Mouse (Mus musculus) monocyte, adult 5-6 weeks (primary cell): Measurements from ENCODE around the gene Ctsj. TPM values are rescaled to one million over a fixed set of nuclear protein-coding genes. Genes with fewer than 3 reads are reported as not detected.
"Not testable (repeated sequence)": the region's sequence is repeated elsewhere in the genome, so short reads cannot be mapped to it uniquely, and the experiment has no call there.

Source experiments
- ATAC-seq: fragments of 153-309, 156-312 bp; replicated peaks from 2 replicates; pipeline ENCODE4 v1.8.0; 2017; ENCODE audit warnings: mild to moderate bottlenecking; ENCODE audit not compliant: low TSS enrichment, insufficient number of reproducible peaks, severe bottlenecking, poor library complexity, low FRiP score
- total RNA-seq: library from RNA; stranded (forward); fragments of 200-1000, 200-491, 200-594 nt; gene quantifications from 3 replicates; pipeline ENCODE4 v1.2.3, GENCODE M21; 2017

Ctsj gene
- total RNA-seq: not detected in 3 replicates

DNA sequence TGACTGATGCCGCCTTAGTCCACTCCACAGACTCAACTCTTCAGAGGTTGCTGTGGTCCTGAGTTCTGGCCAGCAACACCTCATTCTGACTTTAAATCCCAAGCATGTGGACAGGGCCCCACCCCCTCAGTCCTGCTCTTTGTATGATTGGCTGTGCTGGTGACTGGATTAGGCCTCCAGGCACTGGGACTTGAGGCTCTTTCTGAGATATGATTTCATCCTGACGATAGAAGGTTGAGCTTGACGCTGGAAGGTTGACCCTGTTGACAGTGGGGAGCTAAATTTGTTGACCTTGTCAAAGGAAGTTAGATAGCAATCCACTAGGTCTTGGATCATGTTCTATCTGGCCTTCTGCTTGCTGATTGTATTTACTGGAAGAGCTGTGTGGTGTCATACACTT, at the start of gene Ctsj:
Ctsj (minus strand) TSS at position 101 of the 400 bp plus-strand sequence.
- no peak for ATAC-seq

DNA sequence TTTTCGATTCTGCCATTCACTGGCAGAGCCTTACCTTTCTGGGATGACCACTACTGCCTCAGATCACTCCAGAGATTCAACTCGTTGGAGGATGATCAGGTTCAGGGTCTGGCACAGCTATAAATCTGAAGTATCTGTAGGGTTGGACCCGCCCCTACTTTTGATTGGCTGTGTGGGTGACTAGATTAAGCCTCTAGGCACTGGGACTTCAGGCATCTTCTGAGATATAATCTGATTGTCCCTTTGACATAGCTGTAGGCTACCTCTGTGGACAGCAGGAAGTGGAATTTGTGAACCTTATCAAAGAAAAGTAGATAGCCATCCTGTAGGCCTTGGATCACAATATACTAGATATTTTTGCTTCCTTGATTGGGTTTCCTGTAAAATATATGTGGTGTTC, 34.8 kb upstream of the Ctsj start, which contains the start of gene Ctsq:
Ctsq (minus strand) TSS at position 101 of the 400 bp plus-strand sequence.
- no peak for ATAC-seq

DNA sequence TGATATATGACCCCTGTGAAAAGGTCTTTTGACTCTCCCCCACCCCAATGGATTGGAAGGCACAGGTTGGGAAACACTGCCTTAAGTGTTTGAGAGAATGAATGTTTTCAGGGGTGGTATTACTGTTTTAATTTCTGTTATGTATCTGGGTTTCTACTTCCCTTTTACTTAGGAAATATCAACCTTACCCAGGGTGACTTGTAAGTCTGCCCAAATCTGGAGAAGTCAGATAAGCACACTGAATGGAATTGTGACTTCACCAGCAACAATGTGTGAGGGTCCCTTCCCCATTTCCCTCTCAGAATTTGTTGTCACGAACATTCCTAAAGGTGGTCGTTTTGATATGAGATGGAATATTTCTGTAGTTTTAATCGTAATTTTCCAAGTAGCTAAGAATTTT, 17.0 kb upstream of the Ctsj start:
- no peak for ATAC-seq

DNA sequence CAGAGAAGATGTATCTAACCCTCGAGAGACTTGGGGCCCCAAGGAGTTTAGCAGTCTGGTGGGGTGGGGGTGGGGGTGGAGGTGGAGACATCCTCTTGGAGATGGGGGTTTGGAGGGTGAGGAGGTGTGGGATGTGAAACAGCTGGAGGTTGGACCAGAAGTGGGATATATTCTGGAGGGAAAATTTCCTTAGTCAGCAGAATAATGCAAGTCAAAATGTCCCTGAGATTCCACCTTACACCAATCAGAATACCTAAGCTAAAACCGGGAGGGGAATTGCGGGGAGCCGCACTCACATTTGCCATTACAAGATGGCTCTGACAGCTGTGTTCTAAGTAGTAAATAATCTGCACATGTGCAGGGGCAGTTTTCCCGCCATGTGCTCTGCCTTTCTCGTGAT, 16.1 kb upstream of the Ctsj start:
- no peak for ATAC-seq

DNA sequence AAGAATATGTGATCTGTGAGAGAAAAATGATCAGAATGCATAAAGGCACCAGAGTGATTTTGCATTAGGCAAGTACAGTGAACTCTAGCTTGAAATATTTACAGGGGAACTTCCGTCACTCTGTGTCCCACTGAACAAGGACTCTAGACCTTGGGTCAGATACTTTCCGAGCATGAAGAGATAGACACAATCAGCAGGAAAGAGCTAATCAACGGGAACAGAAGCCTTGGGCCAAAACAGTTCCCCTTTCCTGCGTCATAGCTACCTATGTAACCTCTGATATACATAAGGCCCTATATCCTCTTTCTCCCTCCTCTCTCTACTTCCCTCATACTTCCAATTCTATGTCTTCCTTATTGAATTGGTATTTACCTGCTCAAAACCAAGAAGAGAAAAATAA, 4.4 kb upstream of the Ctsj start:
- no peak for ATAC-seq

DNA sequence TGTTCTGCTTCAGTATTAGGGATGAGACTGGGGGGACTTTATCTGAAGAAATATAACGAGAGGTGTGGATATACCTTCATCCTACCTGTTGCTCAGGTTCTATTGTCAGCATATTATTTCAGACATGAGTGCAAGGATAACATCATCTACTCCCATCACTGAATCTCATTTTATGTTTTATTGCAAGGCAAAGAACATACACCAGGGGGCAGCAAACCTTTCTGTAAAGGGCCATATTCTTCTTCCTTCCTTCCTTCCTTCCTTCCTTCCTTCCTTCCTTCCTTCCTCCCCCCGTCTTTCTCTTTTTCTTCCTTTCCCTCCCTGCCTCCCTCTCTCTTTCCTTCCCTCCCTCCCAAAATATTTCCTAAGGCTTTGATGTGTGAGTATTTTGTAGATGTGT, 8.2 kb downstream of the Ctsj start:
- no peak for ATAC-seq

DNA sequence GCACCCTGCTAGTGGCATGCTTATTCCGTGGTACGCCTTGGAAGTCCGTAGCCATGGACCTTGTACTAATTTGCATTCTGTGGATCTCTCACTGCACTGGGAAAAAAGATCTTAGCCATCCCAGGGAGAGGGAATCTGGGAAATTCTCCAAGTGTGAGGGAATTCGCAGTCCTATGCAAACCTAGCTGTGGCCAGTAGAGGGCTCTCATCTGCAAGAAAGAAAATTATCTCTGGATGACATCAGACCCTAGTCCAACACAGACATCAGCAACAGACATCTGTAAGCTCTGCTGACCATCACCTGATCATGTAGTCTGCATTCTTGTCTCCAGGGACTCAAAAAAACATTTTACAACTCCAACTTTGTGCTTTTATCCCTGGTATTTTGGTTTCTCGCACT, 18.8 kb downstream of the Ctsj start:
- not testable (repeated sequence) for ATAC-seq

DNA sequence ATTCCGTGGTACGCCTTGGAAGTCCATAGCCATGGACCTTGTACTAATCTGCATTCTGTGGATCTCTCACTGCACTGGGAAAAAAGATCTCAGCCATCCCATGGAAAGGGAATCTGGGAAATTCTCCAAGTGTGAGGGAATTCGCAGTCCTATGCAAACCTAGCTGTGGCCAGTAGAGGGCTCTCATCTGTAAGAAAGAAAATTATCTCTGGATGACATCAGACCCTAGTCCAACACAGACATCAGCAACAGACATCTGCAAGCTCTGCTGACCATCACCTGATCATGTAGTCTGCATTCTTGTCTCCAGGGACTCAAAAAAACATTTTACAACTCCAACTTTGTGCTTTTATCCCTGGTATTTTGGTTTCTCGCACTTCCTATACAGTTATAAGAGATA, 33.4 kb downstream of the Ctsj start:
- ATAC-seq: not testable (repeated sequence)

DNA sequence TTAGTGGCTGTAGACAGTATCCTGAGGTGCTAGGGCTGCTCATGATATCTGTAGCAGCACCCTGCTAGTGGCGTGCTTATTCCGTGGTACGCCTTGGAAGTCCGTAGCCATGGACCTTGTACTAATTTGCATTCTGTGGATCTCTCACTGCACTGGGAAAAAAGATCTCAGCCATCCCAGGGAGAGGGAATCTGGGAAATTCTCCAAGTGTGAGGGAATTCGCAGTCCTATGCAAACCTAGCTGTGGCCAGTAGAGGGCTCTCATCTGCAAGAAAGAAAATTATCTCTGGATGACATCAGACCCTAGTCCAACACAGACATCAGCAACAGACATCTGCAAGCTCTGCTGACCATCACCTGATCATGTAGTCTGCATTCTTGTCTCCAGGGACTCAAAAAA, 41.8 kb downstream of the Ctsj start:
- not testable (repeated sequence) for ATAC-seq

DNA sequence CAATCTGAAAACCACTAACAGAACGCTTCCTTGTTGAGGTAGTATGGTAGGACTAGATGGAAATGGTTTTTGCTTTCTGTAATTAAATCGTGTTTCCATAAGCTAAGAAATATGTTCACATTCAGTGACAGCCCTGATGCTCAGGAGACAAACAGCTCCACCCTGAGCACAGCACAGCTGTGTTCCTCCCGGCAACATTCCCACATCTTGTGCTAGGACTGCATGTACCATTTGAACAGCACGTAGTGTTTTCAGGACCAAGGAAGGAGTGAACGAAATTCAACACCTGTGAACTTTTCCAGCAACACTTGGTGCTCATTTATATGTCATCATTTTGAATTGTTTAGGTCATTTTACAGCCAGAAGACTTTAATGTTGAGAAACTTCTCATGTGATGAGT, 44.1 kb downstream of the Ctsj start:
- ATAC-seq: no peak

Other genes with a start within 250 kb of the Ctsj start
- not detected in 3 replicates for gene BC051665, start 219.6 kb downstream of the Ctsj start, total RNA-seq
- not detected in 3 replicates for gene Ctsll3, start 203.1 kb downstream of the Ctsj start, total RNA-seq
- gene 4930486L24Rik, start 141.5 kb downstream of the Ctsj start, total RNA-seq: 2.1 TPM in 1 of 3 replicates, not detected in the others
- 4.3 to 25.3 TPM (median 13.1 TPM) in 3 replicates for gene Gm49392, start 109.1 kb downstream of the Ctsj start, total RNA-seq
- gene Ctla2b, start 108.5 kb downstream of the Ctsj start, total RNA-seq: 49.2 to 249 TPM (median 61.2 TPM) in 3 replicates
- not detected in 3 replicates for gene Tpbpb, start 101.1 kb downstream of the Ctsj start, total RNA-seq
- not detected in 3 replicates for gene Gm49393, start 70.4 kb downstream of the Ctsj start, total RNA-seq
- gene Gm49391, start 69.4 kb downstream of the Ctsj start, total RNA-seq: 15.1 to 325 TPM (median 39.5 TPM) in 3 replicates
- 225 to 1,243 TPM (median 270 TPM) in 3 replicates for gene Ctla2a, start 69.3 kb downstream of the Ctsj start, total RNA-seq
- not detected in 3 replicates for gene Tpbpa, start 64.0 kb downstream of the Ctsj start, total RNA-seq
- not detected in 3 replicates for gene Ctsq, start 34.7 kb upstream of the Ctsj start, total RNA-seq
- gene Ctsr, start 158.3 kb upstream of the Ctsj start, total RNA-seq: not detected in 3 replicates
- not detected in 3 replicates for gene Cts6, start 197.5 kb upstream of the Ctsj start, total RNA-seq
- not detected in 3 replicates for gene Cts8, start 249.4 kb upstream of the Ctsj start, total RNA-seq